9 mouse cellular contexts compared by ENCODE assay signal in the genomic region with DNA sequence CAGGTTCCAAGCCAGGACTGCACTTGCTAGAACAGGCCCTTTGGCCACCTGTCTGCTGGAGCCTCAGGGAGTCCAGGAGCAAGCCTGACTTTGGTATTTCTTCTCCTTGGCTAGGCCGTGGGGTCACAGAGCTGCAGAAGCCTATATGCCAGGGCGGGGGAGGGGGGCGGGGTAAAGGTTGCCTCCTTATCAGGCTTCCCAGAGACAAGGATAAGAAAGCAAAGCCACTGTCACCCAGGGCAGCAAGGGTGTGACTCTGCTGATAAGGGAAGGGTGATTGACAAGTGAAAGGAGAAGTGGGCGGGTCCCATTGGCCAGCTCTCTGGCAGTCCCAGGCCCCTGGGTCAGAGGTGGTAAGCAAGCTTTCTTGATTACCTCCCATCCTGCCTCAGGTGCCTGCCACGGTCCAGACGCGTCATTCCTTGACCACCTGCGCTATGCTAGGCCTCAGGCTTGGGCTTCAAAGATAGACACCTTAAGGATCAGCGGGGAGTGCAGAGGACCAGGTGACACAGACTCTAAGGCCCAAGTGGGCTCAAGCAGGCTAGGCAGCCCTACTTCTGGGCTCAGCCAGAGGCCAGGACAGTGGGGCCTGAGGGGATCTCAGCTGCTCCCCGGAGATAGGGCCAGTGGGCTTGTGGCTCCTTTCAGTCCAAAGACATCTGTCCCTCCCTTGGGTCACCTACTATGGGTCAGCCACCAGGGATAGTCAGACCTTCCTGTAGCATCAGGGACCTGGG.
A peak's percentile ranks its signal among the peaks of the same experiment; 100 is the strongest.
DNase-seq lines count a peak whose midpoint lies in the region; ATAC-seq and TF ChIP-seq lines count a peak whose summit lies in the region.
"Had no signal": no experiment of that assay in that cellular context is flagged by ENCODE, and none has a peak within 500 bp of the region (broad histone marks: within the 10 kb centered on the region; RNA-seq: fewer than 3 reads in every experiment).

No protein-coding gene starts in this region.

- H3K27ac ChIP-seq in forebrain, embryonic 11.5 days (ENCODE audit: low read depth, low read length), result no peak overlapping the region; the same call in 1 of the 2 replicates
- H3K27ac ChIP-seq in forebrain, postnatal 0 days (ENCODE audit: low read depth, low read length), result no peak overlapping the region
- peak overlapping the region; percentile 91 for H3K27ac ChIP-seq in liver, embryonic 12.5 days
- peak overlapping the region; percentile 86; the same call in 1 of the 2 replicates for H3K27ac ChIP-seq in neural tube, embryonic 13.5 days (replicated peaks)

- DNase-seq in forebrain, embryonic 11.5 days (ENCODE audit: low spot score), result no peak
- no peak for DNase-seq in forebrain, postnatal 0 days
- DNase-seq in c-Kit-positive CD71-positive TER-119-positive erythroid progenitor cells, embryonic 14.5 days (ENCODE audit: low spot score), result peak; percentile 95
- DNase-seq in frontal cortex, postnatal 14 days (ENCODE audit: low spot score in 2 of 2), result no peak
- DNase-seq in layer of hippocampus, postnatal 36 days, result no peak
- no peak for DNase-seq in natural killer cell, adult 2 months (ENCODE audit: low spot score in 2 of 2)

- WGBS in forebrain, embryonic 11.5 days, result 76% methylated on average over 10 of the region's 10 CpGs
- 84% methylated on average over 10 of the region's 10 CpGs for WGBS in forebrain, postnatal 0 days
- 7% methylated on average over 10 of the region's 10 CpGs for WGBS in liver, embryonic 12.5 days (ENCODE audit: insufficient replicate concordance)
- 87% methylated on average over 10 of the region's 10 CpGs for WGBS in neural tube, embryonic 13.5 days

- H3K4me2 ChIP-seq in forebrain, embryonic 11.5 days (ENCODE audit: low read depth, low read length, severe bottlenecking), result no peak overlapping the region
- H3K4me2 ChIP-seq in forebrain, postnatal 0 days (ENCODE audit: low read depth), result no peak overlapping the region
- H3K4me2 ChIP-seq in liver, embryonic 12.5 days, result peak overlapping the region; percentile 69
- H3K4me2 ChIP-seq in neural tube, embryonic 13.5 days, result no peak overlapping the region

- no peak for TF ChIP-seq CTCF in forebrain, postnatal 0 days (IDR thresholded peaks at IDR 0.05; ENCODE audit: low read depth)

- no peaks in the 10 kb centered on the region for H3K9me3 ChIP-seq in forebrain, embryonic 11.5 days (ENCODE audit: control insufficient read depth, low read length)
- no peaks in the 10 kb centered on the region for H3K9me3 ChIP-seq in forebrain, postnatal 0 days (ENCODE audit: low read length)
- H3K9me3 ChIP-seq in liver, embryonic 12.5 days (replicated peaks), result no peaks in the 10 kb centered on the region
- no peaks in the 10 kb centered on the region for H3K9me3 ChIP-seq in neural tube, embryonic 13.5 days

- no peak overlapping the region for H3K9ac ChIP-seq in forebrain, embryonic 11.5 days (ENCODE audit: low read length)
- H3K9ac ChIP-seq in forebrain, postnatal 0 days, result no peak overlapping the region
- peak overlapping the region; percentile 73 for H3K9ac ChIP-seq in liver, embryonic 12.5 days
- no peak overlapping the region for H3K9ac ChIP-seq in neural tube, embryonic 13.5 days

- peaks cover 34% of the 10 kb centered on the region for H3K4me1 ChIP-seq in forebrain, embryonic 11.5 days (replicated peaks; ENCODE audit: control insufficient read depth, insufficient read depth, low read length)
- peaks cover 10% of the 10 kb centered on the region for H3K4me1 ChIP-seq in forebrain, postnatal 0 days (ENCODE audit: insufficient read depth)
- peaks cover 100% of the 10 kb centered on the region for H3K4me1 ChIP-seq in liver, embryonic 12.5 days
- peaks cover 79% of the 10 kb centered on the region for H3K4me1 ChIP-seq in neural tube, embryonic 13.5 days (replicated peaks)

- peaks cover 2% of the 10 kb centered on the region; the same call in 1 of the 2 replicates for H3K27me3 ChIP-seq in forebrain, embryonic 11.5 days (ENCODE audit: control insufficient read depth, insufficient read depth, low read length)
- no peaks in the 10 kb centered on the region for H3K27me3 ChIP-seq in forebrain, postnatal 0 days (ENCODE audit: insufficient read depth, low read length)
- peaks cover 16% of the 10 kb centered on the region; the same call in 1 of the 2 replicates for H3K27me3 ChIP-seq in liver, embryonic 12.5 days (replicated peaks)
- H3K27me3 ChIP-seq in neural tube, embryonic 13.5 days, result no peaks in the 10 kb centered on the region

- H3K36me3 ChIP-seq in forebrain, embryonic 11.5 days (ENCODE audit: control insufficient read depth, insufficient read depth, low read length), result no peaks in the 10 kb centered on the region
- no peaks in the 10 kb centered on the region for H3K36me3 ChIP-seq in forebrain, postnatal 0 days (ENCODE audit: insufficient read depth)
- no peaks in the 10 kb centered on the region for H3K36me3 ChIP-seq in liver, embryonic 12.5 days
- H3K36me3 ChIP-seq in neural tube, embryonic 13.5 days, result no peaks in the 10 kb centered on the region

- H3K4me3 ChIP-seq in forebrain, embryonic 11.5 days (ENCODE audit: low read depth, low read length), result no peak overlapping the region
- no peak overlapping the region for H3K4me3 ChIP-seq in forebrain, postnatal 0 days (ENCODE audit: low read depth, low read length)
- H3K4me3 ChIP-seq in liver, embryonic 12.5 days, result peak overlapping the region; percentile 39
- no peak overlapping the region for H3K4me3 ChIP-seq in neural tube, embryonic 13.5 days
- H3K4me3 ChIP-seq: heart, adult 2 months had no signal

- ATAC-seq in forebrain, embryonic 11.5 days (replicated peaks; ENCODE audit: low FRiP score), result peak; percentile 6; the same call in 1 of the 2 replicates
- ATAC-seq in forebrain, postnatal 0 days, result no peak
- ATAC-seq in liver, embryonic 12.5 days, result peak; percentile 93
- no peak for ATAC-seq in neural tube, embryonic 13.5 days (ENCODE audit: low read depth)

Comparison
In these comparisons a context has a peak if more than half of its experiments do, and no peak if none do; other contexts are left out.
1. ATAC-seq: peak in forebrain, embryonic 11.5 days (single experiment) and liver, embryonic 12.5 days (single experiment); none in forebrain, postnatal 0 days (single experiment) and neural tube, embryonic 13.5 days (single experiment).
2. H3K27ac ChIP-seq: peak in liver, embryonic 12.5 days (single experiment) and neural tube, embryonic 13.5 days (single experiment); none in forebrain, embryonic 11.5 days (single experiment) and forebrain, postnatal 0 days (single experiment).